ENCODE assay signal across 8 mouse cellular contexts in the genomic region with DNA sequence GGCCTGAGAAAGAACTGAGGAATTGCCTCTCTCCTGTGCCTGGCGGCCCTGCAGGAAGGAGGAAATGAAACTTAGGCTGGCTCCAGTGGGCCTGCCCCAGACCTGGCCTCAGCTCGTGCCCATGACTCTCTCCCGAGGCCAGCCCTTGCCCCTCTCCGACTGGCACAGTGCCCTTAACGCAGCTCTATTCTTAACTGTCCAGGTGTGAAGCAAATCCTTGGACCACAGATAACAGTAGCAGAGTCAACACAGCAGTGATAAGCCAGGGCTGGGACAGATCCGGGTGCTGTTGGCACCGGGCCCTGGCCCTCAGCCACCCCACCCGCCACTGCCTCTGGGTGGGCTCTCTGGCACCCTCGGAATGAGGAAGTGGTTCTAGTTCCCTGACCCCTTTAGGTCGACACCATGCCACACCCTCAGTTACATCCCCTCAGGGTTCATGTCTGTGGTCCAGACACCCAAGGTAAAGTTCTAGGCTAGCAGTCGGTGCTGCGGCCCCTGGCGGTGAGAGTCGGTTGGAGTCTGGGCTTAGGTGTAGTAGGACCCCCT. TPM values are rescaled to one million over a fixed set of nuclear protein-coding genes. Genes with fewer than 3 reads are reported as not detected.
A peak's percentile ranks its signal among the peaks of the same experiment; 100 is the strongest.
DNase-seq lines count a peak whose midpoint lies in the region; ATAC-seq and TF ChIP-seq lines count a peak whose summit lies in the region.

No protein-coding gene starts in this region.

- TF ChIP-seq CTCF in CH12.LX (conservative IDR thresholded peaks at IDR 0.05 in 1 of 2, IDR thresholded peaks at IDR 0.05 in 1 of 2; ENCODE audit: low read depth in 2 of 2, low read length in 2 of 2), result no peak
- no peak for TF ChIP-seq CTCF in heart, postnatal 0 days (IDR thresholded peaks at IDR 0.05; ENCODE audit: low read depth)

- no peak overlapping the region for H3K9ac ChIP-seq in CH12.LX (ENCODE audit: insufficient read depth, low read depth)
- no peak overlapping the region for H3K9ac ChIP-seq in heart, postnatal 0 days (replicated peaks; ENCODE audit: low read depth, low read length)

- no peaks in the 10 kb centered on the region for H3K27me3 ChIP-seq in CH12.LX (replicated peaks)
- H3K27me3 ChIP-seq in heart, postnatal 0 days (ENCODE audit: control insufficient read depth, insufficient read depth, low read length), result 0 out of 2 replicates have a peak, but pooled peaks cover 5% of the 10 kb centered on the region

- no peak overlapping the region for H3K4me2 ChIP-seq in CH12.LX (ENCODE audit: insufficient read depth, low read depth, poor library complexity, severe bottlenecking)
- no peak overlapping the region for H3K4me2 ChIP-seq in heart, postnatal 0 days (ENCODE audit: low read depth, low read length)

- no peak for TF ChIP-seq RAD21 in CH12.LX (IDR thresholded peaks at IDR 0.05; ENCODE audit: low read depth, low read length)

- no peak overlapping the region for H3K4me3 ChIP-seq in CH12.LX (replicated peaks in 1 of 3; ENCODE audit: low read depth in 2 of 3, low read length in 2 of 3, poor library complexity in 1 of 3)
- no peak overlapping the region for H3K4me3 ChIP-seq in heart, postnatal 0 days (ENCODE audit: low read depth, low read length)

- no peak overlapping the region for H3K27ac ChIP-seq in CH12.LX (ENCODE audit: insufficient read depth, low read depth)
- H3K27ac ChIP-seq in heart, postnatal 0 days (ENCODE audit: low read depth), result peak overlapping the region; percentile 31; the same call in 1 of the 2 replicates

- TF ChIP-seq EP300 in CH12.LX (IDR thresholded peaks at IDR 0.05; ENCODE audit: low read length), result peak; percentile 52; the same call in 1 of the 2 replicates
- TF ChIP-seq EP300 in heart, postnatal 0 days (IDR thresholded peaks at IDR 0.05; ENCODE audit: low read depth), result no peak

- no peaks in the 10 kb centered on the region for H3K79me2 ChIP-seq in CH12.LX (replicated peaks; ENCODE audit: control insufficient read depth, extremely low read depth, insufficient read depth, poor library complexity, severe bottlenecking)

- DNase-seq in heart, adult 11 months, result peak; percentile 95
- no peak for DNase-seq in heart, adult 8-10 months (ENCODE audit: low spot score)
- DNase-seq in CH12.LX (ENCODE audit: extremely low read depth), result no peak
- DNase-seq in heart, postnatal 0 days (ENCODE audit: low spot score), result no peak
- peak; percentile 75 for DNase-seq in lung, postnatal 36 days
- DNase-seq in retina, postnatal 1 day, result no peak
- no peak for DNase-seq in embryo, embryonic 9.5 days (ENCODE audit: extremely low spot score)
- no peak for DNase-seq in embryo, embryonic 10 days (ENCODE audit: low spot score)

- dilution Hi-C loops in CH12.LX (cut with MboI; ENCODE audit: extremely low pct_ligation_motif_present, extremely low pct_unique_long_range_greater_than_20kb, low sequenced_read_pairs), result no loop called here

- no peaks in the 10 kb centered on the region for H3K9me3 ChIP-seq in CH12.LX (replicated peaks; ENCODE audit: low read length)
- no peaks in the 10 kb centered on the region for H3K9me3 ChIP-seq in heart, postnatal 0 days (replicated peaks; ENCODE audit: control insufficient read depth, low read length)

- peaks cover 28 to 40% of the 10 kb centered on the region in 2 experiments for H3K36me3 ChIP-seq in CH12.LX (replicated peaks in 1 of 2; ENCODE audit: control insufficient read depth in 1 of 2, insufficient read depth in 1 of 2, low read length in 1 of 2)
- no peaks in the 10 kb centered on the region for H3K36me3 ChIP-seq in heart, postnatal 0 days (replicated peaks; ENCODE audit: control insufficient read depth, insufficient read depth, low read length)

- ATAC-seq in heart, postnatal 0 days (ENCODE audit: insufficient read depth, low read depth), result peak; percentile 65

- in situ Hi-C loops in CH12.LX (cut with MboI; ENCODE audit: low pct_ligation_motif_present, low pct_unique_long_range_greater_than_20kb, low sequenced_read_pairs), result no loop called here

- WGBS in heart, postnatal 0 days, result 36% methylated on average over 14 of the region's 14 CpGs

- no peak for TF ChIP-seq POLR2A in CH12.LX (IDR thresholded peaks at IDR 0.05; ENCODE audit: low read depth, low read length)

- peaks cover 20 to 44% of the 10 kb centered on the region in 2 experiments for H3K4me1 ChIP-seq in CH12.LX (ENCODE audit: control insufficient read depth in 1 of 2, insufficient read depth in 2 of 2)
- H3K4me1 ChIP-seq in heart, postnatal 0 days (ENCODE audit: control insufficient read depth, insufficient read depth), result peaks cover 12% of the 10 kb centered on the region

TF ChIP-seq in CH12.LX, 34 proteins besides CTCF, POLR2A, EP300 and RAD21:
- TF ChIP-seq TCF12 (IDR thresholded peaks at IDR 0.05; ENCODE audit: low read depth, low read length) (no peak), SMC3 (IDR thresholded peaks at IDR 0.05; ENCODE audit: low read depth, low read length) (no peak), BHLHE40 (IDR thresholded peaks at IDR 0.05; ENCODE audit: low read depth, low read length) (peak; percentile 60; the same call in 1 of the 2 replicates), IRF4 (IDR thresholded peaks at IDR 0.05; ENCODE audit: low read depth, low read length) (peak; percentile 71)
TF ChIP-seq in CH12.LX: peak in this region for 2.

RNA-seq across cellular contexts. Expression of a gene that starts 4.8 kb away (rescaled TPM):
- under 1 TPM in 3 of 4 experiments, not detected in 1; 0.13 to 0.63 (median 0.49) TPM for total RNA-seq in heart, adult 8-10 months (2022)
- total RNA-seq in CH12.LX (2012; rRNA removed) (0.38 and 0.50 TPM in 2 replicates), CH12.LX (2014; rRNA removed) (0.09 and 0.28 TPM in 2 replicates)
- polyA plus RNA-seq in CH12.LX (2012; ENCODE audit: insufficient read length, low read depth), result 0.60 and 0.71 TPM in 2 replicates
- total RNA-seq in heart, postnatal 0 days (2014; rRNA removed; ENCODE audit: low replicate concordance), result 9.3 TPM in 1 of 2 replicates, not detected in the other
- polyA plus RNA-seq in heart, postnatal 0 days (2015; fragmentation: Nextera tagmentation; extraction: Ambion mirVana), result 0.20 and 0.69 TPM in 2 replicates

RNA-seq across cellular contexts. Expression of a gene that starts 6.7 kb away (rescaled TPM):
- total RNA-seq in heart, adult 8-10 months (2022), result 10 to 100 TPM; 56.4 to 63.5 (median 59.5) TPM
- total RNA-seq in CH12.LX (2012; rRNA removed) (205 and 222 TPM in 2 replicates), CH12.LX (2014; rRNA removed) (256 and 299 TPM in 2 replicates)
- 159 and 162 TPM in 2 replicates for polyA plus RNA-seq in CH12.LX (2012; ENCODE audit: insufficient read length, low read depth)
- 101 and 247 TPM in 2 replicates for total RNA-seq in heart, postnatal 0 days (2014; rRNA removed; ENCODE audit: low replicate concordance)
- 96.7 and 99.3 TPM in 2 replicates for polyA plus RNA-seq in heart, postnatal 0 days (2015; fragmentation: Nextera tagmentation; extraction: Ambion mirVana)

RNA-seq across cellular contexts. Expression of a gene that starts 12.1 kb away (rescaled TPM):
- 100 to 1,000 TPM in 1 of 4 experiments, 10 to 100 TPM in 3; 87.0 to 108 (median 89.4) TPM for total RNA-seq in heart, adult 8-10 months (2022)
- total RNA-seq in CH12.LX (2012; rRNA removed) (141 and 143 TPM in 2 replicates), CH12.LX (2014; rRNA removed) (127 and 180 TPM in 2 replicates)
- 198 and 230 TPM in 2 replicates for polyA plus RNA-seq in CH12.LX (2012; ENCODE audit: insufficient read length, low read depth)
- 41.8 and 76.1 TPM in 2 replicates for total RNA-seq in heart, postnatal 0 days (2014; rRNA removed; ENCODE audit: low replicate concordance)
- 192 and 216 TPM in 2 replicates for polyA plus RNA-seq in heart, postnatal 0 days (2015; fragmentation: Nextera tagmentation; extraction: Ambion mirVana)

RNA-seq across cellular contexts. Expression of a gene that starts 12.5 kb away (rescaled TPM):
- total RNA-seq in heart, adult 8-10 months (2022), result under 1 TPM; 0.34 to 0.87 (median 0.83) TPM
- 1.9 and 2.0 TPM in 2 replicates for total RNA-seq in CH12.LX (2012; rRNA removed)
- total RNA-seq in CH12.LX (2014; rRNA removed), result 0.36 TPM in 2 replicates
- 1.4 and 1.9 TPM in 2 replicates for polyA plus RNA-seq in CH12.LX (2012; ENCODE audit: insufficient read length, low read depth)
- 0.08 and 0.62 TPM in 2 replicates for total RNA-seq in heart, postnatal 0 days (2014; rRNA removed; ENCODE audit: low replicate concordance)
- 0.44 and 0.45 TPM in 2 replicates for polyA plus RNA-seq in heart, postnatal 0 days (2015; fragmentation: Nextera tagmentation; extraction: Ambion mirVana)

RNA-seq across cellular contexts. Expression of a gene that starts 18.7 kb away (rescaled TPM):
- 1 to 10 TPM; 3.2 to 9.8 (median 4.0) TPM for total RNA-seq in heart, adult 8-10 months (2022)
- total RNA-seq in CH12.LX (2012; rRNA removed), result 6.1 and 10.1 TPM in 2 replicates
- total RNA-seq in CH12.LX (2014; rRNA removed), result 4.2 and 5.7 TPM in 2 replicates
- polyA plus RNA-seq in CH12.LX (2012; ENCODE audit: insufficient read length, low read depth), result 4.3 and 4.6 TPM in 2 replicates
- total RNA-seq in heart, postnatal 0 days (2014; rRNA removed; ENCODE audit: low replicate concordance), result 21.4 and 26.4 TPM in 2 replicates
- 16.4 and 17.4 TPM in 2 replicates for polyA plus RNA-seq in heart, postnatal 0 days (2015; fragmentation: Nextera tagmentation; extraction: Ambion mirVana)

Comparison
In these comparisons a context has a peak if more than half of its experiments do, and no peak if none do; other contexts are left out.
1. DNase-seq: peak in heart, adult 11 months (single experiment) and lung, postnatal 36 days (single experiment); none in heart, adult 8-10 months (single experiment), CH12.LX (single experiment), heart, postnatal 0 days (single experiment), retina, postnatal 1 day (single experiment), embryo, embryonic 9.5 days (single experiment) and embryo, embryonic 10 days (single experiment).